In genomic region chr1:171328839-171329432, GRCm38 (mm10) we compare ENCODE assay signal across 8 mouse cellular contexts. TPM values are rescaled to one million over a fixed set of nuclear protein-coding genes. Genes with fewer than 3 reads are reported as not detected.
DNase-seq lines count a peak whose midpoint lies in the region; ATAC-seq lines count a peak whose summit lies in the region.

Gene Dedd, plus strand, starts transcription at chr1:171329145.

- H3K9ac ChIP-seq in intestine, embryonic 14.5 days (ENCODE audit: low read length), result peak within 1 kb of the TSS; percentile 93

- peaks cover 19% of the 10 kb centered on the region; the same call in 1 of the 2 replicates for H3K4me1 ChIP-seq in intestine, embryonic 14.5 days (replicated peaks; ENCODE audit: control insufficient read depth, insufficient read depth, low read length)

- peaks cover 13% of the 10 kb centered on the region for H3K36me3 ChIP-seq in intestine, embryonic 14.5 days (ENCODE audit: control insufficient read depth, insufficient read depth, low read length)

- DNase-seq in adrenal gland, adult 18-20 months (ENCODE audit: low spot score in 2 of 2), result peak; percentile 78 to 85
- peak; percentile 94 for DNase-seq in embryo, embryonic 11 days
- peak; percentile 92 for DNase-seq in gastrocnemius, postnatal 25 days
- peak; percentile 95 for DNase-seq in intestine, embryonic 14.5 days (ENCODE audit: low spot score)
- peak; percentile 94 to 96 for DNase-seq in left cerebral cortex, postnatal 14 days (ENCODE audit: low spot score in 2 of 2)
- DNase-seq in mesoderm, embryonic 11.5 days (ENCODE audit: low read depth, low spot score), result peak; percentile 89
- DNase-seq in right cerebral cortex, postnatal 36 days (ENCODE audit: low spot score in 2 of 2), result peak; percentile 93
- DNase-seq in yolk sac, embryonic 10.5 days (ENCODE audit: low spot score), result peak; percentile 97

- H3K9me3 ChIP-seq in intestine, embryonic 14.5 days (ENCODE audit: control insufficient read depth, low read length), result no peaks in the 10 kb centered on the region

- H3K4me2 ChIP-seq in intestine, embryonic 14.5 days (ENCODE audit: low read length), result peak within 1 kb of the TSS; percentile 89

- no peaks in the 10 kb centered on the region for H3K27me3 ChIP-seq in intestine, embryonic 14.5 days (replicated peaks; ENCODE audit: control insufficient read depth, insufficient read depth, low read length)

- ATAC-seq in intestine, embryonic 14.5 days (replicated peaks; ENCODE audit: low FRiP score, low TSS enrichment, low read depth), result peak; percentile 91

- peak within 1 kb of the TSS; percentile 76 for H3K4me3 ChIP-seq in intestine, embryonic 14.5 days (ENCODE audit: low read depth, low read length)

- under 1% methylated on average over 48 of the region's 48 CpGs for WGBS in intestine, embryonic 14.5 days

- intact Hi-C loops in left cerebral cortex, postnatal 14 days (cut with DNase I), result loop anchor here (5.0 kb wide), 1 partner anchor 37 kb away; no protein-coding TSS in a partner anchor

- peak within 1 kb of the TSS; percentile 99 for H3K27ac ChIP-seq in intestine, embryonic 14.5 days (ENCODE audit: low read depth)

RNA-seq across cellular contexts. Expression of gene Dedd, which starts in this region (rescaled TPM):
- total RNA-seq in adrenal gland, adult 18-20 months (2021), result 10 to 100 TPM; 38.1 to 38.3 TPM
- total RNA-seq in gastrocnemius, postnatal 25 days (2021), result 10 to 100 TPM; 26.4 to 29.6 TPM
- polyA plus RNA-seq in intestine, embryonic 14.5 days (2014; fragmentation: Nextera tagmentation; extraction: Ambion mirVana), result 43.8 and 51.1 TPM in 2 replicates
- total RNA-seq in left cerebral cortex, postnatal 14 days (2021), result 10 to 100 TPM; 35.9 to 38.1 TPM

Comparison
In these comparisons a context has a peak if more than half of its experiments do, and no peak if none do; other contexts are left out.
1. Peak in every context shown above with its lines: DNase-seq, ATAC-seq, H3K4me3 ChIP-seq and H3K27ac ChIP-seq.